Mouse (Mus musculus) adipocyte (in vitro differentiated cells): ENCODE results near the gene Atg7.

ENCODE experiments used
- DNase-seq: peaks from one replicate; pipeline ENCODE4 v3.0.0-alpha.2; 2016; ENCODE audit warnings: low spot score

Atg7 gene

DNA sequence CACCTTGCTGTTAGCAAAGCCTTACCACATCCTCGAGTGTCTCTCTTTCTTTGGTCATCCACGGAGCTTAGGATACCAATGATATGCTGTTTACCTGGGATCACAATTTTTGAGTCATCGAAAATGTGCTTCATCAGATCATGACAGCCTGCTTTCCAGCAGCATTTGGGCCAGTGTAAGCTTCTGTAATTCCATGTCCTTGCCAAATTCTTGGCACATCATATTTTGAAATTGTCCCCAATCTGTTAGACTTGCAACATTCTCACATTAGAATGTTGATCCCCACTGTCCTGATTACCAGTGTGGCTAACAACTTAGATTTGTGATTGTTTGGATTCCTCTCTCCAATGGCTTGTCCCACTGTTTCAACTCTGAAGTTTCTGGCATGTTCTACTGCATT lies 144.7 kb downstream of the Atg7 start:
- peak; percentile 76 for DNase-seq

GRCm38 (mm10) chr6:114788663-114789062 lies 145.8 kb downstream of the Atg7 start:
- no peak for DNase-seq

DNA sequence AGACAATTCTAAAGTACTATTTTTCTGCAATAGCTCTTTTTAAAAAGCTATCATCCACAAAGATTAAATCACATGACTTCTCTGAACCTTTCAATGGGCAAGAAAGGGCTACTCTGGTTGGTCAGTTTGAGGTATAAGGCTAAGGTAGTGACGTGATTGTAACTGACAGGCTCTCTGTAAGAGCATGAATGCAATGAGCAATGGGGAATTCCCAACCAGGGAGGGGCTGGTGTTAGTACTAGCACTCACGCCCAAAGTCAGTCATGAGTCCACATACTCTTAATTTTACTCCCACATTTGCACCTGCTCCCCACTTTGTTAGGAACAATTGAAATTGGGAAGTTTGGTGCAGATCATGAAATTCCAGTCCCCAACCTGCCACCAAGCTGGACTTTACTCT lies 147.2 kb downstream of the Atg7 start:
- no peak for DNase-seq

DNA sequence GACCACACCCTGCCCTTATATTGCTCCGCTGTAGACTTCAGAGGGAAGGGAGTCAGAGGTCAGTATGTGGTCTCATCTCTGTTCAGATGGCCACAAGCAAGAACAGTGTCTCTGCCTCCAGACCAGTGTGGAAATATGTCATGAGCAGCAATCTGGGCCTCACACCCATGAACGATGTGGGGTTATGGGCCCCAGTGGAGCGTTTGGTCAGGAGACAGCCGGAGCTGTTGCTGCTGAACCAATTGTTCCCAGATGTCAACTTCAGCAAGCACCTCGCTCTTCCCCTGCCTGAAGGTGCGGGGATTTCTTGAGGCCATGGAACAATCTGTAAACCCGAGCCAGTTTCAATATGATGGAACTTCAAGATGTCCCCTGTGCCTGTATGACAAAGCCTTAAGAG lies 148.0 kb downstream of the Atg7 start:
- no peak for DNase-seq

DNA sequence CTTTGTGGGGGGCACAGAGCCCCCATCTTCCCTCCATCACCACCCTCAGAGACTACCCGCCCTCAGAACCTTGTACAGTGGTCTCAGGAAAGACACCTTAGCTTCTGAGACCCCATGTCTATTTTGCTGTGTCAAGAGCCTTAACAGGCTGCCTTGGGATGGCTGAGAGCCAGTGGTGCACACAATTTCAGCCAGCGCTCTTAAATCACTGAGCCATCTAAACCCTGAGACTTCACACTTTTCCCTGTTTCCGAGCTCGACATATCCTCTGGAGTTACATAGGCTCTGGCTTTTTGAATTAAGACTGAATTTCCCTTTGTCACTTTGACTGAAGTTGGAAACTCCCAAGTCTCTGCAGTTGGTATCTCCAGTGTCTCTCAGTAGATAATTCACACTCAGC lies 148.9 kb downstream of the Atg7 start:
- DNase-seq = no peak

- DNase-seq = no peak
These were observed 151.8 kb downstream of the Atg7 start for GRCm38 (mm10) chr6:114794706-114795105.

GRCm38 (mm10) chr6:114795706-114796325 lies 152.9 kb downstream of the Atg7 start:
- no peak for DNase-seq

- no peak for DNase-seq
These were observed 155.0 kb downstream of the Atg7 start for GRCm38 (mm10) chr6:114797901-114798300.

- no peak for DNase-seq
These were observed 155.8 kb downstream of the Atg7 start for GRCm38 (mm10) chr6:114798715-114799114.

DNA sequence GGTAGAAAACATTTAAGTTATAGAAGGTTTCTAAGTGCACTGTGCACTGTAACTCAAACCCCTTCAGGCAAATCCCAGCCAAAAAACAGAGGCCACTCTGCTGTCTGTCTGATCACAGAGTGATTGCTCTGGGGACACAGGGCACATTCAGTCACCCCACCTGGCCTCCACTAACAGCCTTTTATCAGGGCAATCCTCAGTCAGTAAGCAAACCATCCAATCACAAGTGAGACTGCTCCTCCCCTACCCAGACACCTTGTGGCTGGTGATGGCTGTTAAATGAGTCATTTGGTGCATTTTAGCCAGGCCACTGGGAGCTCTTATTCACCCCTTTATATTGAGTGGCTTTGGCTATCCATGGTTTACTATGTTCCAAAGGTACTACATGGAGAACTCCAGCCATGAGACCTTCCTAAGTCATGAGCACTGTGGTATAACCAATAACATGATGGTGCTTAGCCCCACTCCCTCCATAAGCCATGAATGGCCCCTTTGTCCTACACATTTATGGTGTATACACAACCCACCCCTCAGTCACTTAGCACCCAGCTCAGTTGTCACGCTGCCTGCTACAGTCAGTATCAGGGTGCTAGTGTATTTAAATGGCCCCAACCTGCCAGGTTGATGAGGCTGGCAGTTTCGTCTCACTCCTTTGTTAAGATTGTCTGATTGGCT lies 157.5 kb downstream of the Atg7 start:
- no peak for DNase-seq

GRCm38 (mm10) chr6:114803915-114804535 lies 161.1 kb downstream of the Atg7 start:
- no peak for DNase-seq

DNA sequence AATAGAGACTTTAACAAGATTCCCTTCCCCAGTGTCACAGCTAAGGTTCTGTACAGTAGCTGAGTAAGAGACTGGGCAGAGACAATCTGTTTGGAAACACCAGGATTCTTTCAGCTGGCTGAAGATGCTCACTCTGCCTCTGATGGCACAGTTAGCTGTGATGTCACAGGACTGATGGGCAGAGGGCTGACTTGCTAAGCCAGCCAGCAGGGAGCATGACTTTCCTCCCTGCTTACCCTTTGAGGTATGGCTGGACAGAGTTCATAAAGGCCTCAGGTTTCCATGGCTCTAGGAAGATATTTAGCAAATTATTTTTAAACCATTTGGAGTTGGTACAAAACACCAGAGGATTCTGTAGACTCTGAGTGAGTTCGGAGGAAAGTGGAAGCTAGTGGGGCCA lies 162.0 kb downstream of the Atg7 start:
- DNase-seq = peak; percentile 45

DNA sequence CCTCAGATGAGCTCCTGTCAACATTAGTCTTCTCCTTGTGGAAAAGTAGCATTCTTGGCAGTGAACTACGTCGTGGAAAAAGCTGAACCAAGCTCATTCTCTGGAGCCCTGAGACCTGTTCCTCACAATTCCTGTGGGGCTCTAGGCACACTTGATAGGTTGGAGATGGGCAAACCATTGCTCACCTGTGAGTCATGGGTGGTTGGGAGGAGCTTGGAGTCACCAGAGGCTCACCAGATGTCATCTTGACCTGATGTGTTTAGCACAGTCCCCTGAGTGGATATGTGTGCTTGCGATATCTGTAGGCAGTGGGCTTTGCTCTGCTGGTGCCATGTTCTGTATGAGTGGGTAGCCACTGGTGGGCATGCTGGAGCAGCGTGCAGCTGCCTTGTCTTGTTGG lies 163.0 kb downstream of the Atg7 start:
- no peak for DNase-seq

- no peak for DNase-seq
These were observed 164.6 kb downstream of the Atg7 start for GRCm38 (mm10) chr6:114807474-114807873.

DNA sequence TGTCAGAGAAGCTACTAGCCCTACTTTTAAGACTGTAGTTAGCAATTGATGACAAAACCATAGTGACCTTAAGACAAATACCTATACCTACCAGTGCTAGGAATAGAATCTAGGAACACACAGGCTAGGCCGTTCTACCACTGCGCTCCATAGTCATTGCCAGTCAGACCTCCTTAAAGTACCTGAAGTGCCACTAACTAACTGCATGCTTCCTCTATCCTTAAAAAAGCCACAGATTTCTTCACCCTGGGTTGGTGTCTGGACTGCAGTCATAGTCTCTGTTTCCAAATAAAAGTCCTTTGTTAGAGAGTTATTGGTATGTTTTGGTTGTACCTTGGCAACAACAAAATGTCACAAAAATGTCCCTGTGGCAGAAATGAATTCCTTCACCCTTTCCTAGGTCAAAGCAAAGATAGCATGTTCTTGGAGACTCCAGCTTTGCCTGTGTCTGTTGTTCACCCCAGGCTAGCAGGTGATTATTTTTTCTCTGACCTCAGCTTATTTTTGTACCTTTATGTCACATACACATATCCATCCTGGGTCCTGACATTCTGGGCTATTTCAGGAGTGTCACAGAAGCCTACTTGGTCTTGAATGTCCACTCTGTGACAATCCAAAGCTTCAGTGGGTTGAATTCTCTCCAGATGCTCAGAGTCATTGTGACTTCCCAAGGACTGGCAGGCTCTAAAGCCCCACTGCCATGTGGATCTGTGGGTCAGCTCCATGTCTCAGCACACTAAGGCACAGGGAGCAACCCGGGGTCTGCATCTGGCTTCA lies 165.9 kb downstream of the Atg7 start:
- DNase-seq = no peak

GRCm38 (mm10) chr6:114809431-114809811 lies 166.5 kb downstream of the Atg7 start:
- DNase-seq = no peak

GRCm38 (mm10) chr6:114812322-114812721 lies 169.4 kb downstream of the Atg7 start:
- DNase-seq = peak; percentile 99

- DNase-seq = no peak
These were observed 169.9 kb downstream of the Atg7 start for GRCm38 (mm10) chr6:114812779-114813178.

- no peak for DNase-seq
These were observed 171.4 kb downstream of the Atg7 start for GRCm38 (mm10) chr6:114814199-114814881.

- no peak for DNase-seq
These were observed 172.2 kb downstream of the Atg7 start for GRCm38 (mm10) chr6:114814882-114815650.

DNA sequence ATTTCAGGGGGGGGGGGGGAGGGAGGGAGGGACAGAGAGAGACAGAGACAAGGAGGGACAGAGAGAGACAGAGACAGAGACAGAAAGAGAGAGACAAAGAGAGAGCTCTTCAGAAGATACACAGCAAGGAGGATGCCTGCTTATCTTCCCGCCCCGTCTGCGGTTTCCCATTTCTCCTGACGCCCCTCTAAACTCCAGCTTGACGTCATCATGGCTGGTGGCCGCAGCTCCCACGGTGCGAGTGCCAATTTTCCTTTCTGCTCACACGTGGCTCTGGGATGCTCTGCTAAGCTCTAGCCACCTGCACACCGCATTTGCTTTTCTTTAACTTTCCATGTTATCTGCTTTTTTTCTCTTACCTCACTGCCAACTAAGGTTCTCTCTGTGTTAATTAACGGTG lies 175.1 kb downstream of the Atg7 start:
- DNase-seq = no peak
